In genomic region chr19:56599996-56600395, GRCm38 (mm10) we compare ENCODE assay signal across 20 mouse cellular contexts. TPM values are rescaled to one million over a fixed set of nuclear protein-coding genes. Genes with fewer than 3 reads are reported as not detected.
A peak's percentile ranks its signal among the peaks of the same experiment; 100 is the strongest.
DNase-seq lines count a peak whose midpoint lies in the region; ATAC-seq and TF ChIP-seq lines count a peak whose summit lies in the region.
"Had no signal": no experiment of that assay in that cellular context is flagged by ENCODE, and none has a peak within 500 bp of the region (broad histone marks: within the 10 kb centered on the region; RNA-seq: fewer than 3 reads in every experiment).

No protein-coding gene starts in this region.

- TF ChIP-seq EP300 in lung, postnatal 0 days (IDR thresholded peaks at IDR 0.05), result 0 out of 2 replicates have a peak, but pooled peaks have one; percentile 7

- H3K4me3 ChIP-seq in hindbrain, postnatal 0 days (ENCODE audit: low read length), result no peak overlapping the region
- no peak overlapping the region for H3K4me3 ChIP-seq in hindbrain, embryonic 10.5 days
- no peak overlapping the region for H3K4me3 ChIP-seq in lung, postnatal 0 days (ENCODE audit: low read depth, low read length)
- no peak overlapping the region for H3K4me3 ChIP-seq in limb, embryonic 14.5 days (replicated peaks; ENCODE audit: low read length)
- H3K4me3 ChIP-seq: erythroblast, embryonic 14.5 days; heart, adult 2 months; limb, embryonic 12.5 days; liver, embryonic 15.5 days; midbrain, embryonic 10.5 days had no signal

- no peak overlapping the region for H3K4me2 ChIP-seq in hindbrain, postnatal 0 days (ENCODE audit: low read depth, low read length)
- no peak overlapping the region for H3K4me2 ChIP-seq in lung, postnatal 0 days (replicated peaks; ENCODE audit: low read depth, low read length)
- H3K4me2 ChIP-seq in limb, embryonic 14.5 days (replicated peaks; ENCODE audit: low read depth, low read length, severe bottlenecking), result no peak overlapping the region
- H3K4me2 ChIP-seq: hindbrain, embryonic 14.5 days; limb, embryonic 12.5 days; liver, embryonic 15.5 days had no signal

- WGBS in hindbrain, postnatal 0 days, result 47% methylated on average over 3 of the region's 3 CpGs
- whole genome bisulfite sequencing in hindbrain, embryonic 10.5 days, result 88% methylated on average over 3 of the region's 3 CpGs
- WGBS in lung, postnatal 0 days, result 38% methylated on average over 3 of the region's 3 CpGs
- WGBS in limb, embryonic 14.5 days, result 26% methylated on average over 3 of the region's 3 CpGs

- DNase-seq in embryo, embryonic 11 days, result peak; percentile 18
- no peak for DNase-seq in embryo, embryonic 9.5 days (ENCODE audit: extremely low spot score)
- peak; percentile 36 for DNase-seq in hindbrain, postnatal 0 days (ENCODE audit: low spot score)
- DNase-seq in hindbrain, embryonic 10.5 days (ENCODE audit: low spot score), result no peak
- peak; percentile 66 for DNase-seq in lung, postnatal 0 days (ENCODE audit: low spot score)
- DNase-seq in lung, adult 18-20 months, result no peak
- peak; percentile 26 for DNase-seq in limb, embryonic 14.5 days (ENCODE audit: low spot score)
- DNase-seq in left cerebral cortex, adult 9 months (ENCODE audit: low spot score in 2 of 2), result no peak
- DNase-seq: adrenal gland, adult 8-10 months; cerebellum, adult 9-10 months; forebrain, postnatal 0 days; right cerebral cortex, postnatal 25 days; thymus, postnatal 4 days had no signal

- no peak for ATAC-seq in hindbrain, postnatal 0 days
- ATAC-seq in lung, postnatal 0 days, result no peak
- ATAC-seq in limb, embryonic 14.5 days (ENCODE audit: low FRiP score, low read depth), result no peak
- ATAC-seq: forebrain, postnatal 0 days; intestine, postnatal 0 days had no signal

- TF ChIP-seq CTCF in hindbrain, postnatal 0 days (IDR thresholded peaks at IDR 0.05; ENCODE audit: low read depth), result no peak
- no peak for TF ChIP-seq CTCF in lung, postnatal 0 days (IDR thresholded peaks at IDR 0.05)

- no peaks in the 10 kb centered on the region for H3K27me3 ChIP-seq in hindbrain, postnatal 0 days (ENCODE audit: insufficient read depth, low read length)
- no peaks in the 10 kb centered on the region for H3K27me3 ChIP-seq in hindbrain, embryonic 10.5 days (ENCODE audit: insufficient read depth, poor library complexity, severe bottlenecking)
- H3K27me3 ChIP-seq in lung, postnatal 0 days (replicated peaks; ENCODE audit: insufficient read depth, low read length), result no peaks in the 10 kb centered on the region
- no peaks in the 10 kb centered on the region for H3K27me3 ChIP-seq in limb, embryonic 14.5 days (ENCODE audit: control insufficient read depth, insufficient read depth, low read length)
- H3K27me3 ChIP-seq: limb, embryonic 12.5 days; liver, embryonic 15.5 days had no signal

- no peaks in the 10 kb centered on the region for H3K9me3 ChIP-seq in hindbrain, postnatal 0 days (ENCODE audit: low read length)
- H3K9me3 ChIP-seq in hindbrain, embryonic 10.5 days, result no peaks in the 10 kb centered on the region
- no peaks in the 10 kb centered on the region for H3K9me3 ChIP-seq in lung, postnatal 0 days (ENCODE audit: low read length)
- no peaks in the 10 kb centered on the region for H3K9me3 ChIP-seq in limb, embryonic 14.5 days (ENCODE audit: control insufficient read depth, low read length)
- H3K9me3 ChIP-seq: limb, embryonic 12.5 days; liver, embryonic 15.5 days; midbrain, embryonic 10.5 days had no signal

- no peak for TF ChIP-seq POLR2A in limb, embryonic 14.5 days (IDR thresholded peaks at IDR 0.05; ENCODE audit: borderline replicate concordance, extremely low read depth, insufficient read depth, insufficient read length)

- H3K4me1 ChIP-seq in hindbrain, postnatal 0 days (ENCODE audit: insufficient read depth, low read length), result no peaks in the 10 kb centered on the region
- H3K4me1 ChIP-seq in hindbrain, embryonic 10.5 days (replicated peaks), result no peaks in the 10 kb centered on the region
- peaks cover 11% of the 10 kb centered on the region; the same call in 1 of the 2 replicates for H3K4me1 ChIP-seq in lung, postnatal 0 days (ENCODE audit: insufficient read depth, low read depth, low read length)
- H3K4me1 ChIP-seq in limb, embryonic 14.5 days (ENCODE audit: control insufficient read depth, insufficient read depth, low read length), result peaks cover 6% of the 10 kb centered on the region; the same call in 1 of the 2 replicates
- H3K4me1 ChIP-seq: midbrain, embryonic 10.5 days had no signal

- peaks cover 16% of the 10 kb centered on the region for H3K36me3 ChIP-seq in hindbrain, postnatal 0 days (ENCODE audit: insufficient read depth, low read length)
- H3K36me3 ChIP-seq in hindbrain, embryonic 10.5 days, result peaks cover 80% of the 10 kb centered on the region
- H3K36me3 ChIP-seq in lung, postnatal 0 days (ENCODE audit: insufficient read depth, low read length), result peaks cover 10% of the 10 kb centered on the region; the same call in 1 of the 2 replicates
- H3K36me3 ChIP-seq in limb, embryonic 14.5 days (ENCODE audit: control insufficient read depth, insufficient read depth, low read length), result peaks cover 27% of the 10 kb centered on the region

- no peak overlapping the region for H3K9ac ChIP-seq in hindbrain, postnatal 0 days (replicated peaks; ENCODE audit: low read length)
- H3K9ac ChIP-seq in lung, postnatal 0 days (replicated peaks; ENCODE audit: low read depth), result no peak overlapping the region
- H3K9ac ChIP-seq in limb, embryonic 14.5 days (ENCODE audit: low read depth, low read length, severe bottlenecking), result no peak overlapping the region
- H3K9ac ChIP-seq: forebrain, postnatal 0 days; hindbrain, embryonic 14.5 days; limb, embryonic 12.5 days; liver, embryonic 15.5 days had no signal

- no peak overlapping the region for H3K27ac ChIP-seq in hindbrain, postnatal 0 days
- no peak overlapping the region for H3K27ac ChIP-seq in hindbrain, embryonic 10.5 days
- no peak overlapping the region for H3K27ac ChIP-seq in lung, postnatal 0 days (ENCODE audit: low read length)
- peak overlapping the region; percentile 3; the same call in 1 of the 2 replicates for H3K27ac ChIP-seq in limb, embryonic 14.5 days (replicated peaks; ENCODE audit: low read depth, low read length)
- H3K27ac ChIP-seq: heart, adult 2 months; liver, embryonic 15.5 days; midbrain, embryonic 10.5 days had no signal

RNA-seq across cellular contexts. Expression of gene Nhlrc2, which starts 51.9 kb away (rescaled TPM):
- total RNA-seq in hindbrain, postnatal 0 days (2014; rRNA removed), result 11.5 and 11.7 TPM in 2 replicates
- polyA plus RNA-seq in hindbrain, postnatal 0 days (2015; fragmentation: Nextera tagmentation; extraction: Ambion mirVana), result 7.7 and 7.9 TPM in 2 replicates
- 13.1 and 14.9 TPM in 2 replicates for polyA plus RNA-seq in hindbrain, embryonic 10.5 days (2016; fragmentation: Nextera tagmentation; extraction: Ambion mirVana)
- polyA plus RNA-seq in lung, postnatal 0 days (2015; fragmentation: Nextera tagmentation; extraction: Ambion mirVana), result 15.4 and 17.6 TPM in 2 replicates
- polyA plus RNA-seq in limb, embryonic 14.5 days (2012; rRNA removed), result 14.0 and 15.0 TPM in 2 replicates
- 14.8 and 15.3 TPM in 2 replicates for polyA plus RNA-seq in limb, embryonic 14.5 days (2014; fragmentation: Nextera tagmentation; extraction: Ambion mirVana)

RNA-seq across cellular contexts. Expression of gene Dclre1a, which starts 52.0 kb away (rescaled TPM):
- 6.0 and 6.6 TPM in 2 replicates for total RNA-seq in hindbrain, postnatal 0 days (2014; rRNA removed)
- 11.6 and 12.1 TPM in 2 replicates for polyA plus RNA-seq in hindbrain, postnatal 0 days (2015; fragmentation: Nextera tagmentation; extraction: Ambion mirVana)
- polyA plus RNA-seq in hindbrain, embryonic 10.5 days (2016; fragmentation: Nextera tagmentation; extraction: Ambion mirVana), result 13.8 and 17.8 TPM in 2 replicates
- 14.7 and 16.7 TPM in 2 replicates for polyA plus RNA-seq in lung, postnatal 0 days (2015; fragmentation: Nextera tagmentation; extraction: Ambion mirVana)
- 12.2 and 14.7 TPM in 2 replicates for polyA plus RNA-seq in limb, embryonic 14.5 days (2012; rRNA removed)
- 19.7 and 22.6 TPM in 2 replicates for polyA plus RNA-seq in limb, embryonic 14.5 days (2014; fragmentation: Nextera tagmentation; extraction: Ambion mirVana)

Comparison
In these comparisons a context has a peak if more than half of its experiments do, and no peak if none do; other contexts are left out.
1. DNase-seq: peak in embryo, embryonic 11 days (single experiment), hindbrain, postnatal 0 days (single experiment), lung, postnatal 0 days (single experiment) and limb, embryonic 14.5 days (single experiment); none in embryo, embryonic 9.5 days (single experiment), hindbrain, embryonic 10.5 days (single experiment), lung, adult 18-20 months (0 of 2) and left cerebral cortex, adult 9 months (0 of 2).